Mouse (Mus musculus) kidney, postnatal 14 days (tissue): ENCODE measurements at regions not wholly inside any gene's neighbourhood (a gene's known extent, or its start where the extent isn't known, plus 50 kb on each side); places are given as distances from the start of the nearest gene placed in this dataset.

Experiments used
- DNase-seq: peaks from one replicate; pipeline ENCODE4 v3.0.0; 2022; ENCODE audit warnings: mixed read lengths

GRCm38 (mm10) chr5:141138771-141139360 lies 102.4 kb upstream of the Sdk1 start:
- no peak for DNase-seq

GRCm38 (mm10) chr5:141139361-141139912 lies 101.9 kb upstream of the Sdk1 start:
- no peak for DNase-seq

- no peak for DNase-seq
Measured at GRCm38 (mm10) chr5:141160391-141160790, 80.9 kb upstream of the Sdk1 start.

- DNase-seq: no peak
Measured at GRCm38 (mm10) chr5:141160956-141161355, 80.3 kb upstream of the Sdk1 start.

GRCm38 (mm10) chr5:141182442-141182841 lies 58.8 kb upstream of the Sdk1 start:
- DNase-seq: no peak

- DNase-seq: no peak
Measured at GRCm38 (mm10) chr5:141189033-141189432, 52.3 kb upstream of the Sdk1 start.
